Mouse (Mus musculus): ENCODE results near the gene Rxfp1. TPM values are rescaled to one million over a fixed set of nuclear protein-coding genes. Genes with fewer than 3 reads are reported as not detected.

Gene Rxfp1
- polyA plus RNA-seq, 1 experiment from 2014 or later = 0.03 TPM

Other genes with a start within 250 kb of the Rxfp1 start
- gene Fnip2, start 170.1 kb downstream of the Rxfp1 start, polyA plus RNA-seq (2014; fragmentation: Nextera tagmentation; extraction: Ambion mirVana) = 3.0 and 3.6 TPM in 2 replicates
- 163 and 176 TPM in 2 replicates for gene Ppid, start 146.5 kb downstream of the Rxfp1 start, polyA plus RNA-seq (2014; fragmentation: Nextera tagmentation; extraction: Ambion mirVana)
- 10.4 and 11.0 TPM in 2 replicates for gene 4930579G24Rik, start 108.8 kb downstream of the Rxfp1 start, polyA plus RNA-seq (2014; fragmentation: Nextera tagmentation; extraction: Ambion mirVana)
- gene Etfdh, start 108.4 kb downstream of the Rxfp1 start, polyA plus RNA-seq (2014; fragmentation: Nextera tagmentation; extraction: Ambion mirVana) = 47.2 and 47.7 TPM in 2 replicates
- gene Tmem144, start 114.9 kb upstream of the Rxfp1 start, polyA plus RNA-seq (2014; fragmentation: Nextera tagmentation; extraction: Ambion mirVana) = 2.5 and 2.8 TPM in 2 replicates
- 1.2 and 1.3 TPM in 2 replicates for gene Fam198b, start 146.7 kb upstream of the Rxfp1 start, polyA plus RNA-seq (2014; fragmentation: Nextera tagmentation; extraction: Ambion mirVana)